Mouse (Mus musculus) layer of hippocampus, adult 8-10 months (tissue): ENCODE results near the gene Atcay. TPM values are rescaled to one million over a fixed set of nuclear protein-coding genes. Genes with fewer than 3 reads are reported as not detected.

ENCODE experiments used
- microRNA-seq, 2 experiments: library from miRNA; unstranded; fragments of <30 nt; microRNA quantifications; one replicate each; pipeline ENCODE4 v1.2.0; 2022
- total RNA-seq, 4 experiments: library from RNA; stranded (reverse); gene quantifications; 2 replicates each; pipeline ENCODE4 v1.2.4; 2022

Atcay gene
- total RNA-seq, 4 experiments from 2014 or later, result 135 to 167 (median 145) TPM

Small RNA genes within 50 kb of the gene (microRNA-seq; reads per million reads assigned to microRNA genes)
- 24.9 to 36.1 reads per million in 2 experiments for gene Mir3057

Other genes starting within 250 kb of the Atcay start
- 100 to 1,000 TPM; 130 to 139 (median 135) TPM for gene Gng7, start 215.9 kb downstream of the Atcay start, total RNA-seq
- 10 to 100 TPM; 88.3 to 96.9 (median 90.2) TPM for gene Diras1, start 205.2 kb downstream of the Atcay start, total RNA-seq
- 10 to 100 TPM; 55.5 to 60.8 (median 60.0) TPM for gene Slc39a3, start 193.4 kb downstream of the Atcay start, total RNA-seq
- 100 to 1,000 TPM; 165 to 175 (median 172) TPM for gene Sgta, start 170.7 kb downstream of the Atcay start, total RNA-seq
- 10 to 100 TPM; 44.5 to 55.0 (median 46.5) TPM for gene Thop1, start 160.8 kb downstream of the Atcay start, total RNA-seq
- gene Creb3l3, start 132.0 kb downstream of the Atcay start, total RNA-seq, result under 1 TPM; 0.19 to 0.80 (median 0.68) TPM
- 100 to 1,000 TPM; 131 to 151 (median 135) TPM for gene Map2k2, start 124.9 kb downstream of the Atcay start, total RNA-seq
- gene Zbtb7a, start 95.6 kb downstream of the Atcay start, total RNA-seq, result 100 to 1,000 TPM in 3 of 4 experiments, 10 to 100 TPM in 1; 94.8 to 118 (median 103) TPM
- 10 to 100 TPM; 27.0 to 35.1 (median 31.7) TPM for gene Pias4, start 62.9 kb downstream of the Atcay start, total RNA-seq
- gene Eef2, start 54.2 kb downstream of the Atcay start, total RNA-seq, result 100 to 1,000 TPM; 820 to 960 (median 855) TPM
- gene Dapk3, start 47.8 kb downstream of the Atcay start, total RNA-seq, result 10 to 100 TPM; 57.1 to 69.8 (median 65.7) TPM
- not detected for gene 4930442H23Rik, start 47.0 kb downstream of the Atcay start, total RNA-seq
- under 1 TPM in 1 of 4 experiments, not detected in 3; 0.57 TPM for gene Nmrk2, start 28.8 kb downstream of the Atcay start, total RNA-seq
- 10 to 100 TPM; 59.3 to 81.0 (median 65.3) TPM for gene Zfr2, start 2.3 kb upstream of the Atcay start, total RNA-seq
- gene Matk, start 22.1 kb upstream of the Atcay start, total RNA-seq, result 100 to 1,000 TPM; 208 to 230 (median 216) TPM
- 10 to 100 TPM; 32.5 to 49.5 (median 40.8) TPM for gene Mrpl54, start 36.1 kb upstream of the Atcay start, total RNA-seq
- 10 to 100 TPM; 32.0 to 45.0 (median 39.1) TPM for gene Apba3, start 36.1 kb upstream of the Atcay start, total RNA-seq
- gene Tjp3, start 60.7 kb upstream of the Atcay start, total RNA-seq, result 1 to 10 TPM in 2 of 4 experiments, under 1 TPM in 2; 0.73 to 1.2 (median 0.90) TPM
- gene Pip5k1c, start 62.1 kb upstream of the Atcay start, total RNA-seq, result 100 to 1,000 TPM; 267 to 303 (median 296) TPM
- gene Cactin, start 90.3 kb upstream of the Atcay start, total RNA-seq, result 10 to 100 TPM; 28.2 to 31.3 (median 30.2) TPM
- 1 to 10 TPM; 1.1 to 1.4 (median 1.4) TPM for gene Tbxa2r, start 97.9 kb upstream of the Atcay start, total RNA-seq
- 1 to 10 TPM; 1.3 to 2.2 (median 1.7) TPM for gene Gipc3, start 112.4 kb upstream of the Atcay start, total RNA-seq
- gene Hmg20b, start 119.6 kb upstream of the Atcay start, total RNA-seq, result 10 to 100 TPM; 32.5 to 37.1 (median 32.9) TPM
- gene Mfsd12, start 126.7 kb upstream of the Atcay start, total RNA-seq, result 10 to 100 TPM; 40.7 to 46.7 (median 43.6) TPM
- 1 to 10 TPM; 1.0 to 3.2 (median 1.4) TPM for gene 4930404N11Rik, start 135.0 kb upstream of the Atcay start, total RNA-seq
- gene Fzr1, start 147.7 kb upstream of the Atcay start, total RNA-seq, result 10 to 100 TPM; 64.6 to 72.1 (median 67.2) TPM
- 10 to 100 TPM; 64.3 to 78.5 (median 72.6) TPM for gene Dohh, start 153.6 kb upstream of the Atcay start, total RNA-seq
- 1 to 10 TPM; 2.7 to 5.5 (median 4.5) TPM for gene Gm48551, start 153.6 kb upstream of the Atcay start, total RNA-seq
- 1 to 10 TPM; 2.9 to 9.7 (median 4.2) TPM for gene Gm48552, start 158.2 kb upstream of the Atcay start, total RNA-seq
- gene Smim24, start 162.2 kb upstream of the Atcay start, total RNA-seq, result 1 to 10 TPM; 1.3 to 1.7 (median 1.4) TPM
- gene Nfic, start 224.8 kb upstream of the Atcay start, total RNA-seq, result 10 to 100 TPM; 52.8 to 61.6 (median 58.7) TPM